Mouse (Mus musculus) olfactory bulb, adult 2 months (tissue): Measurements from ENCODE around the gene D330020A13Rik.

Experiments used
- CTCF ChIP-seq: fragments of 200-500 bp; IDR thresholded peaks from 2 replicates; pipeline ENCODE4 v1.5.1; 2012; ENCODE audit warnings: low read depth, mild to moderate bottlenecking, low read length, moderate library complexity; ENCODE audit not compliant: insufficient read depth
- POLR2A ChIP-seq: fragments of 200-500 bp; IDR thresholded peaks from 2 replicates; pipeline ENCODE4 v1.6.1; 2012; ENCODE audit warnings: mild to moderate bottlenecking, low read depth, low read length, moderate library complexity; ENCODE audit not compliant: insufficient read depth

GRCm38 (mm10) chr6:120294056-120294784, at the start of gene D330020A13Rik, which contains the start of gene B4galnt3:
- TF ChIP-seq POLR2A (no peak), CTCF (no peak)
